Mouse (Mus musculus): ENCODE data around the gene Csn3.

Csn3 gene

GRCm38 (mm10) chr5:87925372-87925771, at the start of gene Csn3:
TSS of gene Csn3 (plus strand) at chr5:87925579.
- DNase-seq = peak; percentile 59

GRCm38 (mm10) chr5:87884729-87885128, 40.6 kb upstream of the Csn3 start, which contains the start of gene Odam:
TSS of gene Odam (plus strand) at chr5:87885029.
- no peak for DNase-seq

DNA sequence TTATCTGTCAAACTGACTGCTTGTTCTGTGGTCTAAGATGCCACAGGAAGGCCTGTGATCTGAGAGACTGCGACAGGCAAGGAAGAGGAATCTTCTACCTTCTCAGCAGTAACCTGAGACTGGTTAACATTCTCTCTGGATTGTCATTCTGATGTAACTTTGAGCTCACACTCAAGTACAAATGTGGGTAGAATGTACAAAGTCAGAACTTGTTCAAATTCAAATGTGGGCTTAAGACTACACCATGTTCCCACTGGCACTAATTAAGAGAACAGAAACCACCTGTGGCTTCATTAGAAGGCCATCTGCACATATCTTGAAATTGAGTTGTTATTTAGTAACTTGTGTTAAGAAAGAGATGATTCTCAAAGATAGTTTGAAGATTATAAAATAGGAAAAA, 6.2 kb downstream of the Csn3 start:
- DNase-seq = no peak

- peak; percentile 19 for DNase-seq
Measured at GRCm38 (mm10) chr5:87940752-87941151, 15.4 kb downstream of the Csn3 start.

GRCm38 (mm10) chr5:87942515-87942914, 17.1 kb downstream of the Csn3 start:
- DNase-seq = no peak

- DNase-seq = no peak
Measured at GRCm38 (mm10) chr5:87951836-87952235, 26.5 kb downstream of the Csn3 start.

GRCm38 (mm10) chr5:87969201-87969600, 43.8 kb downstream of the Csn3 start, which contains the start of the genes 2310003L06Rik and Gm28434:
TSS of gene 2310003L06Rik (plus strand) at chr5:87969459.
TSS of gene Gm28434 (plus strand) at chr5:87969517.
- no peak for DNase-seq

- no peak for DNase-seq
Measured at GRCm38 (mm10) chr5:87979139-87979538, 53.8 kb downstream of the Csn3 start, which contains the start of gene Cabs1. TSS of gene Cabs1 (plus strand) at chr5:87979439.
